Mouse (Mus musculus) forebrain, embryonic 10.5 days (tissue): ENCODE measurements around the gene Hoxd8. TPM values are rescaled to one million over a fixed set of nuclear protein-coding genes. Genes with fewer than 3 reads are reported as not detected.
A peak's percentile ranks its signal among the peaks of the same experiment; 100 is the strongest.

Experiments
- DNase-seq: peaks from one replicate; pipeline ENCODE4 v3.0.0-alpha.2; 2017; ENCODE audit warnings: low spot score; ENCODE audit errors: extremely low spot score
- H3K27ac ChIP-seq: fragments of 300-500 bp; sonication (generic); 2 replicates; pipeline ENCODE4 v1.5.1; 2016; ENCODE audit warnings: mild to moderate bottlenecking
- H3K27me3 ChIP-seq: fragments of 300-500 bp; sonication (generic); 2 replicates; pipeline ENCODE4 v1.6.1; 2016; ENCODE audit warnings: mild to moderate bottlenecking; ENCODE audit not compliant: poor library complexity, severe bottlenecking
- H3K36me3 ChIP-seq: fragments of 300-500 bp; sonication (generic); replicated peaks from 2 replicates; pipeline ENCODE4 v1.6.1; 2016; ENCODE audit warnings: mild to moderate bottlenecking, moderate library complexity
- H3K4me1 ChIP-seq: fragments of 300-500 bp; sonication (generic); 2 replicates; pipeline ENCODE4 v1.6.1; 2016
- H3K4me3 ChIP-seq: fragments of 300-500 bp; sonication (generic); 2 replicates; pipeline ENCODE4 v1.5.1; 2016; ENCODE audit warnings: mild to moderate bottlenecking, moderate library complexity
- H3K9me3 ChIP-seq: fragments of 300-500 bp; sonication (generic); 2 replicates; pipeline ENCODE4 v1.6.1; 2016; ENCODE audit warnings: mild to moderate bottlenecking, moderate library complexity
- WGBS: fragments of 180-500 bp; shearing (Covaris S2); methylation state at CpG from one replicate; pipeline ENCODE4 v1.1.7; 2016; 5-methylcytosine and 5-hydroxymethylcytosine counted together
- polyA plus RNA-seq: library from polyadenylated mRNA; unstranded; fragments of >200 nt; fragmentation: Nextera tagmentation; extraction: Ambion mirVana; gene quantifications from 2 replicates; pipeline ENCODE4 v1.2.1, GENCODE M21; 2016

The Hoxd8 gene
- polyA plus RNA-seq, 1 experiment from 2014 or later: not detected

DNA sequence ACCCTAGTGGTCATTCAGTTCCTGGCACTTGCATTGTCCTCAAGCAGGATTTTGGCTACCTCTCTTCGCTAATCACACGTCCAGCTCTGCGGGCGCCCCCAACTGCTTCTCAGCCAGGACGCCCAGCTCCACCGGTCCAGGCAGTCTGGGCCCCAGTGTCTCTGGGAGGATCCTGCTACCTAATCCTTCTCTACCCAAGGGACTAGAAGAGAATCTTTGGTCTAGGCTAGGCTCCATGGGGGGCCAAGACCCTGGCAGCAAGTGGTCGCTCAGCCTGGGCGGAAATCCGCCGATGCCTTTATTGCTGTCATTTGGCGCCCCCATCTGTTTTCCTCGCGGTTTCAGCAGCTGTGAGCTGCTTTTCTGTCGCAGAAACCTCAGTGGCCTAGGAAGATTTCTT, 42.7 kb upstream of the Hoxd8 start:
- Histone ChIP-seq H3K9me3 (no peaks in the 10 kb centered on the region), H3K36me3 (no peaks in the 10 kb centered on the region), H3K4me3 (peak overlapping the region; percentile 25; the same call in 1 of the 2 replicates), H3K27me3 (peaks cover 100% of the 10 kb centered on the region), H3K4me1 (peaks cover 10% of the 10 kb centered on the region), H3K27ac (no peak overlapping the region)
- DNase-seq: peak; percentile 75
- WGBS: under 1% methylated on average over 14 of the region's 14 CpGs

DNA sequence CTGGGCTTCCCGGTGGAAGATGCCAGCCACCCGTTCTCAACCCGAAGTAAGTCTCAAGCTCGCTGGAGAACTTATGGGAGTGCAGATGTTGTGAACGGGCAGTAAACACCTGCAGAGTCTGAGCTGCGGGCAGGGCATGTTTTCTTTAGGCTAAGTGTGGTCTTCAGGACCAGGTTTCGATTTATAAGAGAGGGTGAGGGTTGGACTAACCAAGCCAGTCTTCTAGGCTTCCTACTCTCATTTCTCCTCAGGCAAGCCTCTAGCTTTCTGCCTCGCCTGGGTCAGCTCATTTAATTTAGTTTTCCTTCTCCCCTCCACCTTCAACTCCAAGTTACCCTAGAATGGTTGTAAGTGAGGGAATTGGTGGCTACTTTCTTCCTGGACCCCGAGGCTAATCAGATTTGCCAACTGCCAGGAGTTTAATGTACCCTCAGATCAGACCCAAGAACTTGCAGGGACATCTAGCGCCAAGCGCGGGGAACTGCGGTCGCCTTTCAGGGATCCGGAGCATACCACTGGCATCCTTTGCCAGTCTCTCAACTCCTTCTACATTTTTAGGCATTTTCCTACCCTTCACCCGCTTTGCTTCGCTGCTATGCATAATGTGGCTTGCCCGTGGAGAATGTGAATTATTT, 41.0 kb upstream of the Hoxd8 start:
- no peaks in the 10 kb centered on the region for H3K9me3 ChIP-seq
- no peak overlapping the region for H3K27ac ChIP-seq
- peaks cover 16% of the 10 kb centered on the region for H3K4me1 ChIP-seq
- WGBS: 5% methylated on average over 18 of the region's 18 CpGs
- DNase-seq: peak; percentile 74
- H3K4me3 ChIP-seq: no peak overlapping the region
- peaks cover 100% of the 10 kb centered on the region for H3K27me3 ChIP-seq
- no peaks in the 10 kb centered on the region for H3K36me3 ChIP-seq

DNA sequence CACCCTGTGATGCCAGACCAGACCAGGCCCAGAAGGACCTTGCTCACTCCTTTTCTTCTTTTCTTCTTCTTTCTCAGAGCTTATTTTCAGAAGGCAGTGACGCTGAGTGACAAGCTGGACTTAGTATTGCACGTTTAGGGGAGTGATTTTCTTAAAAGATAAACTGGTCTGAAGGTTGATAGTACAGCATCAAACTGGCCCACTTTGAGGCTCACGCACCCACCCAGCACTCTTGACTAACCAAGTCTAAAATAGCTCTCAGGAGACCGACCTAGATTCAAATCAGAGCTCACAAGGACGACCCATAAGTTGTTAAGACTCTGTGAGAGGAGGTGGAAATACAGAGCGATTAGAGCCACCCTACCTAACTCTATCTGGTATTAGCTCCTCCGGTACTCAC, 38.0 kb upstream of the Hoxd8 start:
- Histone ChIP-seq H3K9me3 (no peaks in the 10 kb centered on the region), H3K36me3 (no peaks in the 10 kb centered on the region), H3K27ac (no peak overlapping the region), H3K27me3 (peaks cover 100% of the 10 kb centered on the region), H3K4me3 (no peak overlapping the region), H3K4me1 (peaks cover 16% of the 10 kb centered on the region)
- DNase-seq: peak; percentile 26
- 2% methylated on average over 7 of the region's 7 CpGs for WGBS

DNA sequence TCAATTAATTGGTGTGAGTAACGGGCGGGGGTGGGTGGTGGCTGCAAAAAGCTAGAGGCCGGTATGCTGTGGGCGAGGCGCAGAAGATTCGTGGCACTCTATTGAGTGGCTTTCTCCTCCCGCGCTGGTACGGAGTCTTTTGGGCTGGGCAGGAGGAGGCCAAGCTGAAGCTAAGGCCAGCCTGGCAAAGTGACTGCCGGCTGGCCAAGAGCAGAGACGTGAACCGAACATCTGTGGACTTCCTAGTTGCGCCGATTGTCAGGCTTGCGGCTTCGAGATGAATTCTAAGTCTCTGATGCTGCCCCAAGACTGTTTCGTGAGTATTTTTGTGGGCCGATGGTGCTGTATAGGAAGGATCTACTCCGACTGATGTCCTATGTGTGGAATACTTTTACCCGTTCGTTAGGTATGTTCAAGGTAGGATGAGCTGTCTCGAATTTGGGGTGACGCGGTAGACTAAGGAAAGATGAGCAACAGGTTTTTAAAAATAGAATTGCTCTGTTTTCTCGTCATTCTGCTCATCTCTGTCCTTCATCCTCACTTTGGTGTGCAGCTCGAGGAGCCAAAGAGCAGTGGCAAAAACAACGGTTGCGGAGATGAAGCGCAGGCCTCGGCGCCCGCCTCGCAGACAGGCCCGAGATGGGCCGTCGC, 37.1 kb upstream of the Hoxd8 start:
- H3K9me3 ChIP-seq: no peaks in the 10 kb centered on the region
- H3K4me1 ChIP-seq: peaks cover 13% of the 10 kb centered on the region
- no peak overlapping the region; the same call in 1 of the 2 replicates for H3K4me3 ChIP-seq
- H3K36me3 ChIP-seq: no peaks in the 10 kb centered on the region
- 2% methylated on average over 36 of the region's 36 CpGs for WGBS
- DNase-seq: peak; percentile 46
- peaks cover 100% of the 10 kb centered on the region for H3K27me3 ChIP-seq
- H3K27ac ChIP-seq: no peak overlapping the region

DNA sequence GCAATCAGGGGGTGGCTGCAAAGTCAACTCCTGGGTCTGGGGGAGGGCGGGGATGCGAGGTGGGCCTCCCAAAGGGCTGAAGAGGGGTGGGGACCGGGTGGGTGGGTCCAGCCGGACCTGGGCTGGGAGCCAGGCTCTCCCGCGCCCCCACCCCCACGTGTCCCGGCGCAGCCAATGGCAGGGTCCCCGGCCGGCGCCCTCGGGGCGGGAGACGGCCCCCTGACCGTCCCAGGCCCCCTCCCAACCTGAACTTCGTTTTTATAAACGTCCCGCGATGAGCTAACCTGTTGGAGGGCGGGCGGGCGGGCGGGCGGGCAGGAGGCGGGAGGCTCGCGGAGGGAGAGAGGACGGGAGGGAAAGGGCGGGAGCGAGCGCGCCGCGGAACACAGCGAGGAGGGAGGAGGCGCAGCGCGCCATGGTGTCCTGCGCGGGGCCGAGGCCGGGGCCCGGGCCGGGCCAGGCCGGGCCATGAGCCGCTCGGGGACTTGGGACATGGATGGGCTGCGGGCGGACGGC, 36.5 kb upstream of the Hoxd8 start, which contains the start of gene Hoxd13:
Gene Hoxd13 (plus strand): TSS at position 469 of the 516 bp plus-strand sequence.
- WGBS: under 1% methylated on average over 49 of the region's 51 CpGs

DNA sequence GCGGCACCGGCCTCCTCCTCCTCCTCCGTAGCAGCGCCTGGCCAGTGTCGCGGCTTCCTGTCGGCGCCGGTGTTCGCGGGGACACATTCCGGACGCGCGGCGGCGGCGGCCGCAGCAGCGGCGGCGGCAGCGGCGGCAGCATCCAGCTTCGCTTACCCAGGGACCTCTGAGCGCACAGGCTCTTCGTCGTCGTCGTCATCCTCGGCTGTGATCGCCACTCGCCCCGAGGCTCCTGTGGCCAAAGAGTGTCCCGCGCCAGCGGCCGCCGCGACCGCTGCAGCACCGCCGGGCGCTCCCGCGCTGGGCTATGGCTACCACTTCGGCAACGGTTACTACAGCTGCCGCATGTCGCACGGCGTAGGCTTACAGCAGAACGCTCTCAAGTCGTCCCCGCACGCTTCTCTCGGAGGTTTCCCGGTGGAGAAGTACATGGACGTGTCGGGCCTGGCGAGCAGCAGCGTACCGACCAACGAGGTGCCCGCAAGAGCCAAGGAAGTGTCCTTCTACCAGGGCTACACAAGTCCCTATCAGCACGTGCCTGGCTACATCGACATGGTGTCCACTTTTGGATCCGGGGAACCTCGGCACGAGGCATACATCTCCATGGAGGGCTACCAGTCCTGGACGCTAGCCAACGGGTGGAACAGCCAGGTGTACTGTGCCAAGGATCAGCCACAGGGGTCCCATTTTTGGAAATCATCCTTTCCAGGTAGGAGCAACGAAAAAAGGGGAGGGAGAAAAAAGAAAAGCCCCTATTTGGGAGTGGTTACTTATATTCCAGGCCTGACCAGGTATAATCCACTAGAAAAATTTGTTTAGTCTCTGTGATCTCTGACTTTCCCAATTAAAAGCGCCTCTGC, 35.8 kb upstream of the Hoxd8 start:
- Histone ChIP-seq H3K27ac (no peak overlapping the region), H3K9me3 (no peaks in the 10 kb centered on the region), H3K27me3 (peaks cover 100% of the 10 kb centered on the region), H3K36me3 (no peaks in the 10 kb centered on the region), H3K4me3 (peak overlapping the region; percentile 51), H3K4me1 (peaks cover 21% of the 10 kb centered on the region)
- DNase-seq: peak; percentile 72
- WGBS: under 1% methylated on average over 74 of the region's 74 CpGs

More for the DNA sequence above, 36.5 kb upstream of the Hoxd8 start, which contains the start of gene Hoxd13:
- Histone ChIP-seq H3K27me3 (peaks cover 100% of the 10 kb centered on the region), H3K27ac (no peak within 1 kb of the TSS), H3K36me3 (no peaks in the 10 kb centered on the region), H3K9me3 (no peaks in the 10 kb centered on the region), H3K4me1 (peaks cover 18% of the 10 kb centered on the region), H3K4me3 (peak within 1 kb of the TSS; percentile 51)
- DNase-seq: no peak

DNA sequence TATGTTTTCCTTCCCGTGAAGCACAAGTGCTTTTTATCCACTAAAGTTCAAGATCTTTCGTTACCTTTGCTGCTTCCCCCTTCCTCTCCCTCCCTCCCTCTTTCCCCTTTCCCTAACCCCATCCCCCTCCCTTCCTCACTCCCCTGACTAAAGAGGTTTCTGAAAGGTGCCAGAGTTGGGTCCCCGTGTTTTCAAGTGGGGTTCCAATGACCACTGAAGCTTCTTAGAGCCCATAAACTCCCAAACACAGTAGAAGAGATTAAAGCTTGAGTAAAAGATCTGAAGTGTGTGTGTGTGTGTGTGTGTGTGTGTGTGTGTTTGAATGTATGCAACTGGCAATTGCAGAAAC, 35.2 kb upstream of the Hoxd8 start:
- Histone ChIP-seq H3K4me3 (no peak overlapping the region), H3K27me3 (peaks cover 100% of the 10 kb centered on the region), H3K27ac (no peak overlapping the region), H3K36me3 (no peaks in the 10 kb centered on the region), H3K4me1 (peaks cover 25% of the 10 kb centered on the region), H3K9me3 (no peaks in the 10 kb centered on the region)
- DNase-seq: no peak
- WGBS: 0% methylated on average over 3 of the region's 3 CpGs

DNA sequence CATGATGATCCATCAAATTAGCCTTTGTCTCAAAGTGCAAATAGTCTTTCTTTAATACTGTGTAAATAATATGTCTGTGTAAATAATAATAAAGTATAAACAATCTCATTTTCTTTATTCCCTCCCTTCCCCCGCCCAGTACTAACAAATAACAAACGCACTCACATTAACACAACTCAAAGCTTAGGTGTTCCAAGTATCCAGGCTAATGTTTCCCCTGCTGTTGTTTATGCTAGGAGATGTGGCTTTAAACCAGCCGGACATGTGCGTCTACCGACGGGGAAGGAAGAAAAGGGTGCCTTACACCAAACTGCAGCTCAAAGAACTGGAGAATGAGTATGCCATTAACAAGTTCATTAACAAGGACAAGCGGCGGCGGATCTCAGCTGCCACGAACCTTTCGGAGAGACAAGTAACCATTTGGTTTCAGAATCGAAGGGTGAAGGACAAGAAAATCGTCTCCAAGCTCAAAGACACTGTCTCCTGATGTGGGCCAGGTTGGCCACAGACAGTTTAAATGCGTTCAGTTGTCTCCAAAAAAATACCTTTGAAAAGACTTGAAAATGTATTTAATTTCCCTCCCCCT, 34.7 kb upstream of the Hoxd8 start:
- Histone ChIP-seq H3K9me3 (no peaks in the 10 kb centered on the region), H3K27ac (no peak overlapping the region), H3K27me3 (peaks cover 100% of the 10 kb centered on the region), H3K36me3 (no peaks in the 10 kb centered on the region), H3K4me3 (no peak overlapping the region), H3K4me1 (peaks cover 25% of the 10 kb centered on the region)
- no peak for DNase-seq
- WGBS: 3% methylated on average over 14 of the region's 14 CpGs

DNA sequence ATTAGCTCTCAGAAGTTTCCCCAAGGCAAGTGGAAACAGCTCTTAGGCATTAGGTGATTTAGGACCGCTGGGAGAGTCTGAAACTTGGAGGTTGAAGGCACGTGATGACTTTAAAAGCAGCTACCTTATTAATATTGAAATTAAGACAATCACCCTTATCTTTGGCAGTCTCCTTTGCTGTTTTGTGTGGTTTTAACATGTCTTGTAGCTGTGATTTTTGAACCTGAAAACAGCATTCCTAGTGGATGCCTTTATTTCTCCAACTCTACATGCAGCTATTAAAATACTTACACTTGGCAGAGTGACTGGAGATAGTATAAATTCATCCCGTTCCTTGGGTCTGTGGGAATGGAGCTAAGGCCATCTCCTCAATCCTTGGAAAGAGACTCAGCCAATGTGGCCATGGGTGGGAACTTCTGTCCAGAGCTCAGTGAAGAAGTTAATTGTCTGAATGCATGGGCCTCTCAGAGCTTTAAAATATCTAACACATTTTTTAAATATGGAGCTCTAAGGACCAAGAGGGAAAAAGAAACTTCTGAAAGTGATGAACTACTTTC, 33.7 kb upstream of the Hoxd8 start:
- Histone ChIP-seq H3K9me3 (no peaks in the 10 kb centered on the region), H3K27ac (no peak overlapping the region), H3K4me3 (no peak overlapping the region), H3K36me3 (no peaks in the 10 kb centered on the region), H3K4me1 (peaks cover 31% of the 10 kb centered on the region), H3K27me3 (peaks cover 100% of the 10 kb centered on the region)
- no peak for DNase-seq
- WGBS: 2% methylated on average over 3 of the region's 3 CpGs

DNA sequence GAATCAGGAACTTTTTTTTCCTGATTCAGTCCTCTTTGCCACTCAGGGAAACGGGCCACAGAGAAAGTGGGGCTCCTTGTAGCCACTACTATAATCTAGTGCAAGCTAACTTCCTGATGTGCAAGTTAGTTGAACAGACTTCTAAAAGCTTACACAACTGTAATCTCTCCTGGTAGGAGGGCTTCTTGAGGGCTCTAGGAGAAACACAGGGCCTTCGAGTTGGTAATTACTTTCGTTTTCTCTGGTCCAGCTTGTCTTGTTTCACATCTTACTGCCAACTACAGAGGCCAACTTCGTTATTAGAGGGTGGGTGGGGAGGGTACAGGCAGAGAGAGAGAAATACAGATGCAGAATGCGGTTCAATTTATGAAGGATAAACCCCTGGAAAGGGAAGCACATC, 32.6 kb upstream of the Hoxd8 start:
- peaks cover 100% of the 10 kb centered on the region for H3K27me3 ChIP-seq
- no peak for DNase-seq
- WGBS: 2% methylated on average over 5 of the region's 5 CpGs
- no peaks in the 10 kb centered on the region for H3K36me3 ChIP-seq
- H3K4me1 ChIP-seq: peaks cover 31% of the 10 kb centered on the region
- no peaks in the 10 kb centered on the region for H3K9me3 ChIP-seq
- H3K27ac ChIP-seq: no peak overlapping the region
- no peak overlapping the region for H3K4me3 ChIP-seq

DNA sequence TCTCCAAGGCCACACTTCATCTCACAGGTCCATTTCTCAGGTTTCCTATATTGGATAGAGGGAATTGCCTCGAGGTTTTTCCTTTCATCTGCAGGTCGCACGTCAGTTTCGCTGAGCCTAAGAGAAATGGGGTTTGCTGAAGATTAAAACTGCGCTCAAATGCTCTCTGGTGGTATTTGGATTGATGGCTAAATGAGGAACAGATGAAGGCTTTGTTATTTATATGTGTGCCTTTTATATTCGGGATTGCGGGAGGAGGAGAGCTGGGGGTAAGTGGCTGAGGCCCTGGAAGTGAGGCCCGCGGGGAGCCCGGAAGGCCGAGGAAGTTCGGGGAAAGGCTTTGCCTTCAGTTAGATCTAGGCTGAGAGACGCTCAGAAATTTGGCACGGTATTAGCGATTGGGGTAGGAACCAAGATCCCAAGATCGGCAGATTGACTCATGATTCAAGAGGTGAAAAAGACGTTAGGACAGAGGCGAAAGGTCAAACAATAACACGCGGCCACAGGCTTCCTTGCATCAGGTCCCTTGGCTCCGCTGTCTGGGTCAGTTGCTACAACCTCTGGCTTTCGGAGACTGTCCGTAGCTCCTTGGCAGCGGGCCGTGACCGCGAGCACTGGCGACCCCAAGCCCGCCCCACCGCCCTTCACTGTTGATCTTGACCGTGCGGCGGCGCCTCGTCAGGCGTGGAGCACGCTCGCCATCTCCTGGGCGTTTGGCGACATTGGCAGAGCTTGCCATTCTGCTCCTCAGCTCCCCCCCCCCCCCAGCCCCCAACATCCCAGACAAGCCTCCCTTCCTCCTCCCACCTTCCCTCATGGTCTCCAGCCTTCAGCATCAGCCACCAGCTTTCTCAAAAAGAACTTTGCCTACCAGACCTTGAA, 31.7 kb upstream of the Hoxd8 start:
- peaks cover 29% of the 10 kb centered on the region for H3K4me1 ChIP-seq
- H3K27me3 ChIP-seq: peaks cover 100% of the 10 kb centered on the region
- H3K36me3 ChIP-seq: no peaks in the 10 kb centered on the region
- peak overlapping the region; percentile 28 for H3K4me3 ChIP-seq
- H3K27ac ChIP-seq: no peak overlapping the region
- no peaks in the 10 kb centered on the region for H3K9me3 ChIP-seq
- under 1% methylated on average over 40 of the region's 40 CpGs for WGBS
- peak; percentile 79 for DNase-seq
